Mouse (Mus musculus) frontal cortex, postnatal 10 days (tissue): ENCODE results near the gene Tshz2.
"Not testable (repeated sequence)": the region's sequence is repeated elsewhere in the genome, so short reads cannot be mapped to it uniquely, and the experiment has no call there.

Source experiments
- DNase-seq, 2 experiments: peaks; one replicate each; pipeline ENCODE4 v3.0.0; 2022; ENCODE audit warnings: low spot score in 2 of 2, mixed read lengths in 1 of 2

Tshz2 gene

GRCm38 (mm10) chr2:169755091-169755490 lies 122.3 kb downstream of the Tshz2 start:
- DNase-seq: no peak

GRCm38 (mm10) chr2:169758120-169758519 lies 125.3 kb downstream of the Tshz2 start:
- DNase-seq: no peak

GRCm38 (mm10) chr2:169760117-169760516 lies 127.3 kb downstream of the Tshz2 start:
- no peak for DNase-seq

- no peak for DNase-seq
Observed at GRCm38 (mm10) chr2:169761726-169762125, 128.9 kb downstream of the Tshz2 start.

GRCm38 (mm10) chr2:169762301-169762700 lies 129.5 kb downstream of the Tshz2 start:
- no peak for DNase-seq

GRCm38 (mm10) chr2:169763716-169764115 lies 130.9 kb downstream of the Tshz2 start:
- no peak for DNase-seq

GRCm38 (mm10) chr2:169766247-169766646 lies 133.4 kb downstream of the Tshz2 start:
- no peak for DNase-seq

- DNase-seq: no peak
Observed at GRCm38 (mm10) chr2:169767281-169767680, 134.5 kb downstream of the Tshz2 start.

- DNase-seq: no peak
Observed at GRCm38 (mm10) chr2:169775078-169775477, 142.3 kb downstream of the Tshz2 start.

- DNase-seq: no peak
Observed at GRCm38 (mm10) chr2:169777242-169777641, 144.4 kb downstream of the Tshz2 start.

- DNase-seq: no peak
Observed at GRCm38 (mm10) chr2:169777764-169778163, 145.0 kb downstream of the Tshz2 start.

- no peak for DNase-seq
Observed at GRCm38 (mm10) chr2:169778740-169779345, 146.0 kb downstream of the Tshz2 start.

GRCm38 (mm10) chr2:169781671-169782070 lies 148.9 kb downstream of the Tshz2 start:
- DNase-seq: not testable (repeated sequence)

GRCm38 (mm10) chr2:169782874-169783680 lies 150.3 kb downstream of the Tshz2 start:
- no peak for DNase-seq

GRCm38 (mm10) chr2:169783681-169784033 lies 150.8 kb downstream of the Tshz2 start:
- no peak for DNase-seq

- no peak for DNase-seq
Observed at GRCm38 (mm10) chr2:169787381-169787780, 154.6 kb downstream of the Tshz2 start.

GRCm38 (mm10) chr2:169787906-169788305 lies 155.1 kb downstream of the Tshz2 start:
- DNase-seq: no peak

GRCm38 (mm10) chr2:169790439-169791131 lies 157.8 kb downstream of the Tshz2 start:
- peak in 1 of 2 experiments; percentile 47 for DNase-seq

GRCm38 (mm10) chr2:169792706-169793105 lies 159.9 kb downstream of the Tshz2 start:
- no peak for DNase-seq

- DNase-seq: no peak
Observed at GRCm38 (mm10) chr2:169802241-169802640, 169.4 kb downstream of the Tshz2 start.

- no peak for DNase-seq
Observed at GRCm38 (mm10) chr2:169804380-169804779, 171.6 kb downstream of the Tshz2 start.

- DNase-seq: no peak
Observed at GRCm38 (mm10) chr2:169805545-169805944, 172.7 kb downstream of the Tshz2 start.

GRCm38 (mm10) chr2:169811589-169811988 lies 178.8 kb downstream of the Tshz2 start:
- DNase-seq: no peak
